Mouse (Mus musculus) kidney, postnatal 0 days (tissue): ENCODE results near the gene B020004J07Rik. TPM values are rescaled to one million over a fixed set of nuclear protein-coding genes. Genes with fewer than 3 reads are reported as not detected.
"Not testable (repeated sequence)": the region's sequence is repeated elsewhere in the genome, so short reads cannot be mapped to it uniquely, and the experiment has no call there.

Source experiments
- ATAC-seq: fragments of 200-750 bp; cut with Nextera tagmentation; replicated peaks from 2 replicates; pipeline ENCODE4 v1.8.0; 2017; ENCODE audit warnings: low read depth, moderate number of reproducible peaks, moderate TSS enrichment, moderate library complexity; ENCODE audit not compliant: low FRiP score
- DNase-seq: peaks from one replicate; pipeline ENCODE4 v3.0.0-alpha.2; 2016; ENCODE audit warnings: low spot score
- H3K27ac ChIP-seq: fragments of 300-500 bp; sonication (generic); 2 replicates; pipeline ENCODE4 v1.5.1; 2014; ENCODE audit warnings: mild to moderate bottlenecking
- H3K27me3 ChIP-seq: fragments of 300-500 bp; sonication (generic); 2 replicates; pipeline ENCODE4 v1.6.1; 2014; ENCODE audit warnings: low read length, mixed read lengths; ENCODE audit not compliant: insufficient read depth
- H3K36me3 ChIP-seq: fragments of 300-500 bp; sonication (generic); 2 replicates; pipeline ENCODE4 v1.6.1; 2014; ENCODE audit warnings: low read length, mixed read lengths; ENCODE audit not compliant: insufficient read depth
- H3K4me1 ChIP-seq: fragments of 300-500 bp; sonication (generic); replicated peaks from 2 replicates; pipeline ENCODE4 v1.6.1; 2014; ENCODE audit warnings: antibody characterized with exemption, low read length, mixed read lengths; ENCODE audit not compliant: insufficient read depth
- H3K4me2 ChIP-seq: fragments of 300-500 bp; sonication (generic); 2 replicates; pipeline ENCODE4 v1.6.1; 2014; ENCODE audit warnings: mild to moderate bottlenecking, low read length, moderate library complexity, mixed read lengths
- H3K4me3 ChIP-seq: fragments of 300-500 bp; sonication (generic); replicated peaks from 2 replicates; pipeline ENCODE4 v1.5.1; 2014; ENCODE audit warnings: low read depth, low read length
- H3K9ac ChIP-seq: fragments of 300-500 bp; sonication (generic); 2 replicates; pipeline ENCODE4 v1.6.1; 2014; ENCODE audit warnings: low read depth, low read length
- H3K9me3 ChIP-seq: fragments of 300-500 bp; sonication (generic); replicated peaks from 2 replicates; pipeline ENCODE4 v1.6.1; 2016; ENCODE audit warnings: low read length, inconsistent platforms, mixed read lengths
- CTCF ChIP-seq: IDR thresholded peaks from 2 replicates; pipeline ENCODE4 v1.5.1; 2016; ENCODE audit warnings: antibody characterized with exemption, low read depth, mild to moderate bottlenecking, moderate library complexity
- WGBS: fragments of 180-500 bp; shearing (Covaris S2); extraction: QIAGEN DNeasy Blood & Tissue Kit; methylation state at CpG from one replicate; pipeline ENCODE4 v1.1.7; 2014; 5-methylcytosine and 5-hydroxymethylcytosine counted together
- polyA plus RNA-seq: library from polyadenylated mRNA; unstranded; fragments of >200 nt; fragmentation: Nextera tagmentation; extraction: Ambion mirVana; gene quantifications from 2 replicates; pipeline ENCODE4 v1.2.1, GENCODE M21; 2015

Gene B020004J07Rik
- not detected in 2 replicates for polyA plus RNA-seq

DNA sequence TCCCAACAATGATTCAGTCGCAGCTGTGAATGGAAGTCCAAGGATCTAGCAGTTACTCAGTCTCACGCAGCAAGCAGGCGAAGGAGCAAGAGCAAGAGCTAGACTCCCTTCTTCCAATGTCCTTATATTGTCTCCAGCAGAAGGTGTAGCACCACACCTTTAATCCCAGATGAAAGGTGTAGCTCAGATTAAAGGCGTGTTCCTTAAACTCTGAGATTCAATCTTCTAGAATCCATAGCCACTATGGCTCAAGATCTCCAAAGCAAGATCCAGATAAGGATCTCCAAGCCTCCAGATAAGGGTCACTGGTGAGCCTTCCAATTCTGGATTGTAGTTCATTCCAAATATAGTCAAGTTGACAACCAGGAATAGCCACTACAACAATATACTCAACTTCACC, at the start of gene B020004J07Rik:
TSS of gene B020004J07Rik (minus strand) at position 101 of the 400 bp plus-strand sequence.
- not testable (repeated sequence) for H3K9me3 ChIP-seq, H3K27me3 ChIP-seq, DNase-seq, H3K4me2 ChIP-seq, H3K9ac ChIP-seq, H3K4me3 ChIP-seq, H3K27ac ChIP-seq, H3K36me3 ChIP-seq, H3K4me1 ChIP-seq, ATAC-seq
- 92% methylated on average over 3 of the region's 4 CpGs for WGBS

DNA sequence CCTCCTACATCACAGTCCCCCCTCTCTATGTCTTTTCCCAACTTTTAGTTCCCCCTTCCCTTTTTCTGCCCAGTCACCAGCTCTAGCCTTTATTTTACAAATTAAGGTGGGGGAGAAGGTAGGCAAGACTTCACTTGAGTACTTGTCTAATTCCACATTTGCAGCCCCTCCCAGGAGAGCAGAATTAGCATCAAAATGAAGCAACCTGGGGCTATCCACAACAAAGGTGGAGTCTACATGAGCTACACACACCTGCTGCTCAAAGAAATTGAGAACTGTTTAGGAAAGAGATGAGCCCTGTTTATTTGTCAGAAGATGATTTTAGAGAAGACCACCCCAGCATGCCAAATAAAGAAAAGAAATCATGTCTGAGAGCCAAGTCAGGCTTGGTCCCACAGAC, 45.6 kb upstream of the B020004J07Rik start:
- Histone ChIP-seq H3K9ac (no peak overlapping the region), H3K4me3 (no peak overlapping the region), H3K27ac (no peak overlapping the region), H3K4me2 (no peak overlapping the region), H3K27me3 (no peaks in the 10 kb centered on the region), H3K36me3 (no peaks in the 10 kb centered on the region), H3K9me3 (no peaks in the 10 kb centered on the region), H3K4me1 (no peaks in the 10 kb centered on the region)
- no peak for DNase-seq
- TF ChIP-seq CTCF: no peak
- ATAC-seq: no peak

DNA sequence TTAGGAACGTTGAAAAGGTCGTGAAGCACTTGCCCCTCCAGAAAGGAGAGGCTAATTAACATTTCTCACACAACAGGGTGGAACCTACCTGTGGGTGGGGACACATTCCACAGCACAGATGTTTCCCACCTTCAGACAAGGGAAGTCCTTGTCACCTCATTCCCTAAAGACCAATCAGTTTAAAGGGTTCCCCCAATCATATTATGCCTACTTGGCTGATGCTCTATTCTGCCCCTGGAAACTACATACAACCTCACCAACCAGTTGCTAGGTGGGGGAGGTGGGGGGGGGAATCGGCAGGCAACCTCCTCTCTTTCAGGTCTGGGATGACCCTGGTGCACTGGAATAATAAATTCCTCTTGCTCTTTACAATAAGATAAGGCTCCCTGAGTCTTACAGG, 39.8 kb upstream of the B020004J07Rik start:
- Histone ChIP-seq H3K4me3 (no peak overlapping the region), H3K27ac (no peak overlapping the region), H3K4me2 (no peak overlapping the region), H3K9ac (no peak overlapping the region), H3K36me3 (no peaks in the 10 kb centered on the region), H3K27me3 (no peaks in the 10 kb centered on the region), H3K9me3 (no peaks in the 10 kb centered on the region), H3K4me1 (no peaks in the 10 kb centered on the region)
- TF ChIP-seq CTCF: no peak
- ATAC-seq (no peak), DNase-seq (no peak)
- 18% methylated on average over 3 of the region's 3 CpGs for WGBS

DNA sequence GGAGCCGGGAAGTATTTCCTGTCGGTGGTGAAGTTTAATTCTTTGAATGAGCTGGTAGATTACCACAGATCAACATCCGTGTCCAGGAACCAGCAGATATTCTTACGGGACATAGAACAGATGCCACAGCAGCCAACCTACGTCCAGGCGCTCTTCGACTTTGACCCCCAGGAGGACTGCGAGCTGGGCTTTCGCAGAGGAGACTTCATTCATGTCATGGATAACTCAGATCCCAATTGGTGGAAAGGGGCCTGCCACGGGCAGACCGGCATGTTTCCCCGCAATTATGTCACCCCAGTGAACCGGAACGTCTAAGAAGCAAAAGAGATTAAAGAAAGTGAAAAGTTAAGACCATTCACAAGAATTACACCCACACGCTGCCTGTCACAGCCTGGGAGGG, 31.9 kb upstream of the B020004J07Rik start:
- not testable (repeated sequence) for H3K27ac ChIP-seq, H3K27me3 ChIP-seq, H3K4me2 ChIP-seq, H3K36me3 ChIP-seq, DNase-seq, H3K9ac ChIP-seq, ATAC-seq, H3K4me1 ChIP-seq, H3K9me3 ChIP-seq, H3K4me3 ChIP-seq
- WGBS: 44% methylated on average over 15 of the region's 15 CpGs

DNA sequence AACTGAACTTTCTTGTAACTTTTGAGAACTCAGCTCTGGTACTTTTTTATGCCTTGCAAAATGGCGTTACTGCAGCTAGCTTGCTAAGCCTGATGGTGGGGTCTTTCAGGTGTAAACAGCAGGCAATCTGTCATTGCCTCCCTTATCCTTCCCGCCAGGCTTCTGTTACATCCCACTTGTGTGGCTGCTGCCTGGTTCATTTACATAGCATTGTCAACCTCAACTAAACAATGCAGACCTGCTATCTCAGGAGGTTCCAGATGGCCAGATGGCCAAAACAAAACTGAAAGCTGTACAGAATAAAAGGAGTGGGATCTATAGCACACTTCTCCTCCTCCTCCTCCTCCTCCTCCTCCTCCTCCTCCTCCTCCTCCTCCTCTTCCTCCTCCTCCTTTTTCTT, 28.2 kb upstream of the B020004J07Rik start:
- WGBS: 53% methylated on average over 2 of the region's 2 CpGs
- H3K4me3 ChIP-seq, H3K9ac ChIP-seq, H3K36me3 ChIP-seq, H3K27me3 ChIP-seq, DNase-seq, ATAC-seq, H3K4me1 ChIP-seq, H3K4me2 ChIP-seq, H3K9me3 ChIP-seq, H3K27ac ChIP-seq: not testable (repeated sequence)

DNA sequence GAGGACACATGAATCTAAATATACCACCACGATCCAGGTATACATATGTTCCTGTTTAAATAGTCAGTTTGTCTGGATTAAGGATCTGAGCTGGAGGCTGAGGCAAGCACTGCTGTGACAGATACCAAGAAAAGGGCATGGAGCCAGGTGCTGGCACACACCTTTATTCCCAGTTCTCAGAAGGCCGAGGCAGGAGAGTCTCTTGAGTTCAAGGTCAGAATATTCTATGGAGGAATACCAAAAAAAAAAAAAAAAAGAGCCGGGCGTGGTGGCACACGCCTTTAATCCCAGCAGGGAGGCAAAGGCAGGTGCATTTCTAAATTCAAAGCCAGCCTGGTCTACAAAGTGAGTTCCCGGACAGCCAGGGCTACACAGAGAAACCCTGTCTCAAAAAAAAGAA, 18.5 kb upstream of the B020004J07Rik start:
- H3K4me1 ChIP-seq: no peaks in the 10 kb centered on the region
- no peak overlapping the region for H3K4me2 ChIP-seq
- no peaks in the 10 kb centered on the region for H3K27me3 ChIP-seq
- no peak overlapping the region for H3K4me3 ChIP-seq
- H3K9ac ChIP-seq: no peak overlapping the region
- DNase-seq (no peak), ATAC-seq (no peak)
- no peaks in the 10 kb centered on the region for H3K9me3 ChIP-seq
- H3K36me3 ChIP-seq: no peaks in the 10 kb centered on the region
- no peak for TF ChIP-seq CTCF
- no peak overlapping the region for H3K27ac ChIP-seq
- WGBS: 92% methylated on average over 5 of the region's 6 CpGs

DNA sequence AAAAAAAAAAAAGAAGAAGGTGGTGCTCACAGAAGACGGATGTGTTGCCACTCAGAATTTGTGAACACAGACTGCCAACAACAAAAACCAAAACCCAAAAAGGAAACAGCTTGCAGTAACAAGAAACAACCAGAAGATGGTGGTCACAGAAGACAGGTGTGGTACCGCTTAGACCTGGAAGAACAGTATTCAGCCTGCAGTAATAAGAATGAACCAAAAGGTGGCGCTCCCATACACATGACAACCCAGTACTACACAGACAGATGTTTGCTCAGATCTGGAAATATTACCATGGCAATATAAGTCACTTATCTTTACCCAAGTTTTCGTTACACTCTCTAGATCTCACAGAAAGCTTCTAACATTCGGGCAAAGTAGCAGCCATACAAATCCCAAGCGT, 17.1 kb upstream of the B020004J07Rik start:
- Histone ChIP-seq H3K27ac (no peak overlapping the region), H3K4me1 (no peaks in the 10 kb centered on the region), H3K36me3 (no peaks in the 10 kb centered on the region), H3K4me3 (no peak overlapping the region), H3K9me3 (no peaks in the 10 kb centered on the region), H3K27me3 (no peaks in the 10 kb centered on the region), H3K4me2 (no peak overlapping the region), H3K9ac (no peak overlapping the region)
- ATAC-seq (peak; percentile 72; the same call in 1 of the 2 replicates), DNase-seq (peak; percentile 66)
- WGBS: 54% methylated on average over 6 of the region's 6 CpGs
- peak; percentile 76 for TF ChIP-seq CTCF
